ENCODE assay signal across 16 mouse cellular contexts in the genomic region with DNA sequence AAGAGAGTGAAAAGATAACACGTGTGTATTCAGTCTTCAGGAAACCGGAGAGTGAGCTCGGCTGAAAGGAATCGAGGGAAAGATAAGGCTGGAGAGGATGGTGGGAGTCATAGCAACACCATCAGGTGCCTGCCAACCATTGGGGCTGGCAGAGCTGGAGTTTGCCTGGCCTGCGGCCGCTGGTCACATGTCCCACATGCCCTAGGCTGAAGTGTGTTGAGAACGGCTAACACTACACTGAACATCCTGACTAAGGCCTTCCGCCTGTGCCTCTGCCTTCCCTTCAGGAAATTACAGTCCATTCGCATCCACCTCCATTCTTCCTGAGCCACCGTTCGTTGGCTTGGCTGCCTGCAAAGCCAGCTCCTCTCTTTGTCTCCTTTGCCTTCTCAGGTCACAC. TPM values are rescaled to one million over a fixed set of nuclear protein-coding genes. Genes with fewer than 3 reads are reported as not detected.
A peak's percentile ranks its signal among the peaks of the same experiment; 100 is the strongest.
DNase-seq lines count a peak whose midpoint lies in the region; ATAC-seq lines count a peak whose summit lies in the region.
"Had no signal": no experiment of that assay in that cellular context is flagged by ENCODE, and none has a peak within 500 bp of the region (broad histone marks: within the 10 kb centered on the region; RNA-seq: fewer than 3 reads in every experiment).

No protein-coding gene starts in this region.

- H3K36me3 ChIP-seq in heart, embryonic 10.5 days: no peaks in the 10 kb centered on the region
- H3K36me3 ChIP-seq: embryonic facial prominence, embryonic 10.5 days; limb, embryonic 10.5 days; neural tube, embryonic 15.5 days had no signal

- no peak for ATAC-seq in granulocyte monocyte progenitor cell, adult 5-6 weeks (replicated peaks; ENCODE audit: poor library complexity, severe bottlenecking)

- no peak overlapping the region for H3K4me3 ChIP-seq in heart, embryonic 10.5 days
- H3K4me3 ChIP-seq: embryonic facial prominence, embryonic 10.5 days; layer of hippocampus, adult 2 months; limb, embryonic 10.5 days; neural tube, embryonic 15.5 days had no signal

- H3K4me1 ChIP-seq in heart, embryonic 10.5 days: peaks cover 9% of the 10 kb centered on the region
- H3K4me1 ChIP-seq: embryonic facial prominence, embryonic 10.5 days; limb, embryonic 10.5 days had no signal

- no peaks in the 10 kb centered on the region for H3K9me3 ChIP-seq in heart, embryonic 10.5 days
- H3K9me3 ChIP-seq: embryonic facial prominence, embryonic 10.5 days; limb, embryonic 10.5 days; neural tube, embryonic 15.5 days had no signal

- DNase-seq in heart, embryonic 10.5 days (ENCODE audit: low spot score): no peak
- no peak for DNase-seq in heart, adult 11 months
- DNase-seq in 416B (ENCODE audit: low read depth): peak; percentile 81
- DNase-seq in MN1 (ENCODE audit: low spot score): peak; percentile 64
- DNase-seq in heart, postnatal 4 days: peak; percentile 24
- no peak for DNase-seq in left cerebral cortex, adult 8-10 months (ENCODE audit: low spot score in 2 of 2)
- DNase-seq: cerebellum, adult 2 months; gastrocnemius, postnatal 25 days; thymus, postnatal 25 days had no signal

- WGBS in heart, embryonic 10.5 days: 38% methylated on average over 11 of the region's 11 CpGs

- H3K27ac ChIP-seq in heart, embryonic 10.5 days: peak overlapping the region; percentile 75
- H3K27ac ChIP-seq: embryonic facial prominence, embryonic 10.5 days; layer of hippocampus, adult 2 months; limb, embryonic 10.5 days; neural tube, embryonic 15.5 days had no signal

- no peaks in the 10 kb centered on the region for H3K27me3 ChIP-seq in heart, embryonic 10.5 days (ENCODE audit: insufficient read depth, poor library complexity, severe bottlenecking)
- H3K27me3 ChIP-seq: neural tube, embryonic 15.5 days had no signal

RNA-seq across cellular contexts. Expression of a gene that starts 6.5 kb away (rescaled TPM):
- polyA plus RNA-seq in heart, embryonic 10.5 days (2016; fragmentation: Nextera tagmentation; extraction: Ambion mirVana): not detected in 2 replicates
- total RNA-seq in heart, postnatal 4 days (2021): not detected
- total RNA-seq in left cerebral cortex, adult 8-10 months (2022): not detected
- total RNA-seq in granulocyte monocyte progenitor cell, adult 5-6 weeks (2014; fragmentation: Nextera tagmentation): not detected in 2 replicates
- not detected in 2 replicates for total RNA-seq in granulocyte monocyte progenitor cell, adult 5-6 weeks (2017)
- total RNA-seq: gastrocnemius, postnatal 25 days; layer of hippocampus, adult 2 months; midbrain, postnatal 0 days had no signal
- polyA plus RNA-seq: cerebellum, adult 2 months; embryonic facial prominence, embryonic 10.5 days; limb, embryonic 10.5 days; liver, embryonic 16.5 days; midbrain, postnatal 0 days; neural tube, embryonic 15.5 days had no signal

RNA-seq across cellular contexts. Expression of a gene that starts 8.7 kb away (rescaled TPM):
- polyA plus RNA-seq in heart, embryonic 10.5 days (2016; fragmentation: Nextera tagmentation; extraction: Ambion mirVana): 5.3 and 6.6 TPM in 2 replicates
- 1 to 10 TPM; 5.6 to 8.0 TPM for total RNA-seq in heart, postnatal 4 days (2021)
- 1 to 10 TPM in 3 of 4 experiments, under 1 TPM in 1; 0.76 to 2.5 (median 1.9) TPM for total RNA-seq in left cerebral cortex, adult 8-10 months (2022)
- 0.88 and 3.3 TPM in 2 replicates for total RNA-seq in granulocyte monocyte progenitor cell, adult 5-6 weeks (2014; fragmentation: Nextera tagmentation)
- total RNA-seq in granulocyte monocyte progenitor cell, adult 5-6 weeks (2017): 1.1 and 1.6 TPM in 2 replicates

RNA-seq across cellular contexts. Expression of a gene that starts 12.9 kb away (rescaled TPM):
- polyA plus RNA-seq in heart, embryonic 10.5 days (2016; fragmentation: Nextera tagmentation; extraction: Ambion mirVana): 31.5 and 34.4 TPM in 2 replicates
- 1 to 10 TPM; 9.3 to 9.7 TPM for total RNA-seq in heart, postnatal 4 days (2021)
- total RNA-seq in left cerebral cortex, adult 8-10 months (2022): 10 to 100 TPM; 21.9 to 23.9 (median 23.3) TPM
- total RNA-seq in granulocyte monocyte progenitor cell, adult 5-6 weeks (2014; fragmentation: Nextera tagmentation): 74.9 and 81.9 TPM in 2 replicates
- 71.6 and 73.7 TPM in 2 replicates for total RNA-seq in granulocyte monocyte progenitor cell, adult 5-6 weeks (2017)

RNA-seq across cellular contexts. Expression of a gene that starts 32.9 kb away (rescaled TPM):
- 0.06 TPM in 1 of 2 replicates, not detected in the other for polyA plus RNA-seq in heart, embryonic 10.5 days (2016; fragmentation: Nextera tagmentation; extraction: Ambion mirVana)
- total RNA-seq in heart, postnatal 4 days (2021): under 1 TPM; 0.07 TPM
- 10 to 100 TPM; 29.2 to 30.8 (median 29.9) TPM for total RNA-seq in left cerebral cortex, adult 8-10 months (2022)
- total RNA-seq in granulocyte monocyte progenitor cell, adult 5-6 weeks (2014; fragmentation: Nextera tagmentation): not detected in 2 replicates
- not detected in 2 replicates for total RNA-seq in granulocyte monocyte progenitor cell, adult 5-6 weeks (2017)
- total RNA-seq: gastrocnemius, postnatal 25 days had no signal
- polyA plus RNA-seq: liver, embryonic 16.5 days had no signal

RNA-seq across cellular contexts. Expression of a gene that starts 50.0 kb away (rescaled TPM):
- polyA plus RNA-seq in heart, embryonic 10.5 days (2016; fragmentation: Nextera tagmentation; extraction: Ambion mirVana): 101 and 107 TPM in 2 replicates
- total RNA-seq in heart, postnatal 4 days (2021): 10 to 100 TPM; 81.3 to 82.1 TPM
- total RNA-seq in left cerebral cortex, adult 8-10 months (2022): 100 to 1,000 TPM; 148 to 150 (median 149) TPM
- 106 and 107 TPM in 2 replicates for total RNA-seq in granulocyte monocyte progenitor cell, adult 5-6 weeks (2014; fragmentation: Nextera tagmentation)
- total RNA-seq in granulocyte monocyte progenitor cell, adult 5-6 weeks (2017): 76.1 and 89.2 TPM in 2 replicates

Comparison
In these comparisons a context has a peak if more than half of its experiments do, and no peak if none do; other contexts are left out.
1. DNase-seq: peak in 416B (single experiment), MN1 (single experiment) and heart, postnatal 4 days (single experiment); none in heart, embryonic 10.5 days (single experiment), heart, adult 11 months (single experiment) and left cerebral cortex, adult 8-10 months (0 of 2).